ENCODE assay signal across 27 mouse cellular contexts in genomic region chrX:135079388-135079787, GRCm38 (mm10).
DNase-seq lines count a peak whose midpoint lies in the region; ATAC-seq and TF ChIP-seq lines count a peak whose summit lies in the region.
"Had no signal": no experiment of that assay in that cellular context is flagged by ENCODE, and none has a peak within 500 bp of the region (broad histone marks: within the 10 kb centered on the region; RNA-seq: fewer than 3 reads in every experiment).

No protein-coding gene starts in this region.

- H3K4me1 ChIP-seq in stomach, postnatal 0 days (replicated peaks; ENCODE audit: control insufficient read depth, insufficient read depth), result no peaks in the 10 kb centered on the region
- H3K4me1 ChIP-seq in thymus, adult 2 months (replicated peaks; ENCODE audit: control insufficient read depth, insufficient read depth, low read length), result no peaks in the 10 kb centered on the region
- H3K4me1 ChIP-seq: embryonic facial prominence, embryonic 13.5 days; embryonic facial prominence, embryonic 15.5 days; forebrain, embryonic 10.5 days; forebrain, embryonic 12.5 days had no signal

- TF ChIP-seq EP300 in stomach, postnatal 0 days (optimal IDR thresholded peaks at IDR 0.05), result no peak

- H3K9ac ChIP-seq in stomach, postnatal 0 days (ENCODE audit: low read length), result no peak overlapping the region
- H3K9ac ChIP-seq: embryonic facial prominence, embryonic 13.5 days; embryonic facial prominence, embryonic 15.5 days; forebrain, embryonic 12.5 days had no signal

- no peak overlapping the region for H3K4me3 ChIP-seq in stomach, postnatal 0 days (ENCODE audit: low read depth, low read length)
- no peak overlapping the region for H3K4me3 ChIP-seq in thymus, adult 2 months (ENCODE audit: control insufficient read depth, insufficient read depth, low read length)
- H3K4me3 ChIP-seq: embryonic facial prominence, embryonic 13.5 days; embryonic facial prominence, embryonic 15.5 days; erythroblast, embryonic 14.5 days; forebrain, embryonic 10.5 days; forebrain, embryonic 12.5 days had no signal

- H3K36me3 ChIP-seq in stomach, postnatal 0 days (ENCODE audit: control insufficient read depth, insufficient read depth, low read length), result no peaks in the 10 kb centered on the region
- H3K36me3 ChIP-seq in thymus, adult 2 months (ENCODE audit: control insufficient read depth, insufficient read depth, low read length), result no peaks in the 10 kb centered on the region
- H3K36me3 ChIP-seq: embryonic facial prominence, embryonic 13.5 days; embryonic facial prominence, embryonic 15.5 days; forebrain, embryonic 10.5 days; forebrain, embryonic 12.5 days; G1E had no signal

- DNase-seq in stomach, postnatal 0 days (ENCODE audit: low spot score), result no peak
- no peak for DNase-seq in thymus, adult 2 months
- no peak for DNase-seq in layer of hippocampus, adult 9-11 months
- DNase-seq: adrenal gland, adult 8-10 months; adrenal gland, postnatal 25 days; B cell, adult 2 months; cerebellum, adult 11-12 months; cerebellum, adult 2 months; cerebellum, adult 9-10 months; cerebellum, postnatal 10 days; cerebellum, postnatal 25 days; embryo, embryonic 11 days had no signal

- 83% methylated on average over 2 of the region's 2 CpGs for WGBS in stomach, postnatal 0 days
- 26% methylated on average over 2 of the region's 2 CpGs for WGBS in thymus, adult 2 months

- no peak overlapping the region for H3K4me2 ChIP-seq in stomach, postnatal 0 days (replicated peaks; ENCODE audit: low read depth)
- H3K4me2 ChIP-seq: embryonic facial prominence, embryonic 13.5 days; embryonic facial prominence, embryonic 15.5 days; forebrain, embryonic 12.5 days had no signal

- peak; percentile 95 for ATAC-seq in common myeloid progenitor, adult 5-6 weeks (replicated peaks; ENCODE audit: low read depth, poor library complexity, severe bottlenecking)
- peak; percentile 86 to 89 for ATAC-seq in hematopoietic stem cell, adult 5-6 weeks (replicated peaks in 1 of 2; ENCODE audit: insufficient read depth in 1 of 2, low FRiP score in 2 of 2, low TSS enrichment in 1 of 2, low read depth in 1 of 2, poor library complexity in 2 of 2, severe bottlenecking in 2 of 2)
- peak; percentile 89 for ATAC-seq in megakaryocyte progenitor cell, adult 5-6 weeks (replicated peaks; ENCODE audit: poor library complexity)
- ATAC-seq in stomach, postnatal 0 days (ENCODE audit: low FRiP score, low TSS enrichment), result no peak
- ATAC-seq: activated CD4-positive, CD25-positive, alpha-beta regulatory T cell, adult 4 months; CD4-positive, CD25-positive, alpha-beta regulatory T cell, adult 4 months; forebrain, embryonic 14.5 days; forebrain, embryonic 16.5 days; Patski had no signal

- H3K27me3 ChIP-seq in stomach, postnatal 0 days (ENCODE audit: control insufficient read depth, insufficient read depth, low read length), result no peaks in the 10 kb centered on the region
- no peaks in the 10 kb centered on the region for H3K27me3 ChIP-seq in thymus, adult 2 months (ENCODE audit: control insufficient read depth, insufficient read depth, low read length)
- H3K27me3 ChIP-seq: CH12.LX had no signal

- TF ChIP-seq CTCF in stomach, postnatal 0 days (IDR thresholded peaks at IDR 0.05; ENCODE audit: low read depth), result no peak
- TF ChIP-seq CTCF in thymus, adult 2 months (IDR thresholded peaks at IDR 0.05; ENCODE audit: borderline replicate concordance, control insufficient read depth, extremely low read depth, insufficient read depth, low read length, poor library complexity), result no peak

- TF ChIP-seq POLR2A in thymus, adult 2 months (IDR thresholded peaks at IDR 0.05; ENCODE audit: control insufficient read depth, extremely low read depth, insufficient read depth, low read length, poor library complexity), result no peak

- H3K9me3 ChIP-seq in stomach, postnatal 0 days (ENCODE audit: control insufficient read depth, low read length), result no peaks in the 10 kb centered on the region
- H3K9me3 ChIP-seq: embryonic facial prominence, embryonic 13.5 days; embryonic facial prominence, embryonic 15.5 days; forebrain, embryonic 10.5 days; forebrain, embryonic 12.5 days; G1E had no signal

- no peak overlapping the region for H3K27ac ChIP-seq in stomach, postnatal 0 days (replicated peaks)
- H3K27ac ChIP-seq in thymus, adult 2 months (ENCODE audit: control insufficient read depth, insufficient read depth, low read length), result no peak overlapping the region
- H3K27ac ChIP-seq: embryonic facial prominence, embryonic 13.5 days; embryonic facial prominence, embryonic 15.5 days; forebrain, embryonic 10.5 days; forebrain, embryonic 12.5 days had no signal
